ENCODE assay signal across 8 mouse cellular contexts in genomic region chr7:110629892-110630666, GRCm38 (mm10). TPM values are rescaled to one million over a fixed set of nuclear protein-coding genes. Genes with fewer than 3 reads are reported as not detected.
DNase-seq lines count a peak whose midpoint lies in the region; ATAC-seq lines count a peak whose summit lies in the region.

No protein-coding gene starts in this region.

- peak; percentile 58 for ATAC-seq in common myeloid progenitor, adult 5-6 weeks (replicated peaks; ENCODE audit: low read depth, poor library complexity, severe bottlenecking)
- peak; percentile 86 for ATAC-seq in intestine, embryonic 14.5 days (replicated peaks; ENCODE audit: low FRiP score, low TSS enrichment, low read depth)
- ATAC-seq in erythroid progenitor cell, adult 5-6 weeks (replicated peaks; ENCODE audit: low FRiP score, poor library complexity, severe bottlenecking) = no peak

- WGBS in intestine, embryonic 14.5 days = 2% methylated on average over 36 of the region's 36 CpGs
- 1% methylated on average over 36 of the region's 36 CpGs for WGBS in midbrain, embryonic 10.5 days

- no peaks in the 10 kb centered on the region for H3K9me3 ChIP-seq in intestine, embryonic 14.5 days (ENCODE audit: control insufficient read depth, low read length)
- H3K9me3 ChIP-seq in midbrain, embryonic 10.5 days (replicated peaks) = no peaks in the 10 kb centered on the region

- peak overlapping the region; percentile 51 for H3K9ac ChIP-seq in intestine, embryonic 14.5 days (ENCODE audit: low read length)

- H3K27ac ChIP-seq in intestine, embryonic 14.5 days (ENCODE audit: low read depth) = no peak overlapping the region; the same call in 1 of the 2 replicates
- H3K27ac ChIP-seq in midbrain, embryonic 10.5 days (replicated peaks) = peak overlapping the region; percentile 80

- H3K4me2 ChIP-seq in intestine, embryonic 14.5 days (ENCODE audit: low read length) = peak overlapping the region; percentile 74

- H3K4me1 ChIP-seq in intestine, embryonic 14.5 days (replicated peaks; ENCODE audit: control insufficient read depth, insufficient read depth, low read length) = peaks cover 24% of the 10 kb centered on the region
- peaks cover 59% of the 10 kb centered on the region for H3K4me1 ChIP-seq in midbrain, embryonic 10.5 days

- peaks cover 53% of the 10 kb centered on the region for H3K27me3 ChIP-seq in intestine, embryonic 14.5 days (replicated peaks; ENCODE audit: control insufficient read depth, insufficient read depth, low read length)
- peaks cover 78% of the 10 kb centered on the region for H3K27me3 ChIP-seq in midbrain, embryonic 10.5 days (ENCODE audit: low read depth, poor library complexity, severe bottlenecking)

- intact Hi-C loops in gastrocnemius, postnatal 14 days (cut with DNase I; ENCODE audit: low total_unique reads) = loop anchor here (5.0 to 10.0 kb wide), 3 partner anchors 78 to 343 kb away; no protein-coding TSS in a partner anchor
- intact Hi-C loops in left cerebral cortex, postnatal 25 days (cut with DNase I) = loop anchor here (1.0 to 10.0 kb wide), 3 partner anchors 197 to 465 kb away; no protein-coding TSS in a partner anchor

- peak overlapping the region; percentile 35 for H3K4me3 ChIP-seq in intestine, embryonic 14.5 days (ENCODE audit: low read depth, low read length)
- peak overlapping the region; percentile 59 for H3K4me3 ChIP-seq in midbrain, embryonic 10.5 days

- H3K36me3 ChIP-seq in intestine, embryonic 14.5 days (ENCODE audit: control insufficient read depth, insufficient read depth, low read length) = no peaks in the 10 kb centered on the region
- no peaks in the 10 kb centered on the region for H3K36me3 ChIP-seq in midbrain, embryonic 10.5 days

- DNase-seq in adipocyte (ENCODE audit: low spot score) = peak; percentile 83
- peak; percentile 86 for DNase-seq in gastrocnemius, postnatal 14 days
- DNase-seq in intestine, embryonic 14.5 days (ENCODE audit: low spot score) = peak; percentile 95
- DNase-seq in left cerebral cortex, postnatal 25 days (ENCODE audit: low spot score in 2 of 2) = peak; percentile 81 to 87
- DNase-seq in midbrain, embryonic 10.5 days (ENCODE audit: low spot score) = peak; percentile 89
- DNase-seq in right cerebral cortex, postnatal 36 days (ENCODE audit: low spot score in 2 of 2) = peak; percentile 64 to 71

RNA-seq across cellular contexts. Expression of gene Adm, which starts 2.6 kb away (rescaled TPM):
- total RNA-seq in common myeloid progenitor, adult 5-6 weeks (2017) = not detected in 2 replicates
- 1 to 10 TPM; 5.6 to 6.1 TPM for total RNA-seq in gastrocnemius, postnatal 14 days (2021)
- polyA plus RNA-seq in intestine, embryonic 14.5 days (2014; fragmentation: Nextera tagmentation; extraction: Ambion mirVana) = 1.5 and 2.1 TPM in 2 replicates
- 1 to 10 TPM; 2.0 to 2.3 TPM for total RNA-seq in left cerebral cortex, postnatal 25 days (2021)
- 5.8 and 7.1 TPM in 2 replicates for polyA plus RNA-seq in midbrain, embryonic 10.5 days (2016; fragmentation: Nextera tagmentation; extraction: Ambion mirVana)
- total RNA-seq in erythroid progenitor cell, adult 5-6 weeks (2015; ENCODE audit: low replicate concordance) = not detected in 2 replicates
- not detected in 2 replicates for total RNA-seq in erythroid progenitor cell, adult 5-6 weeks (2017; ENCODE audit: low replicate concordance)

RNA-seq across cellular contexts. Expression of gene Sbf2, which starts 15.4 kb away (rescaled TPM):
- total RNA-seq in common myeloid progenitor, adult 5-6 weeks (2017) = 2.7 and 8.2 TPM in 2 replicates
- 10 to 100 TPM; 19.4 to 21.5 TPM for total RNA-seq in gastrocnemius, postnatal 14 days (2021)
- 37.6 and 39.8 TPM in 2 replicates for polyA plus RNA-seq in intestine, embryonic 14.5 days (2014; fragmentation: Nextera tagmentation; extraction: Ambion mirVana)
- 10 to 100 TPM; 58.3 to 70.2 TPM for total RNA-seq in left cerebral cortex, postnatal 25 days (2021)
- 29.8 and 36.7 TPM in 2 replicates for polyA plus RNA-seq in midbrain, embryonic 10.5 days (2016; fragmentation: Nextera tagmentation; extraction: Ambion mirVana)
- total RNA-seq in erythroid progenitor cell, adult 5-6 weeks (2015; ENCODE audit: low replicate concordance) = 10.9 and 15.5 TPM in 2 replicates
- 0.38 and 4.1 TPM in 2 replicates for total RNA-seq in erythroid progenitor cell, adult 5-6 weeks (2017; ENCODE audit: low replicate concordance)
